Mouse (Mus musculus) liver, embryonic 14.5 days (tissue): ENCODE results near the gene Pcyox1. TPM values are rescaled to one million over a fixed set of nuclear protein-coding genes. Genes with fewer than 3 reads are reported as not detected.

Experiments
- ATAC-seq: fragments of 200-750 bp; cut with Nextera tagmentation; 2 replicates; pipeline ENCODE4 v1.8.0; 2017; ENCODE audit warnings: moderate number of reproducible peaks, mild to moderate bottlenecking, moderate library complexity; ENCODE audit not compliant: insufficient read depth
- DNase-seq, 3 experiments: peaks; one replicate each; pipeline ENCODE4 v3.0.0-alpha.2; 2012 to 2013; ENCODE audit warnings: low read depth in 3 of 3, low spot score in 3 of 3
- H3K27ac ChIP-seq: fragments of 300-500 bp; sonication (generic); 2 replicates; pipeline ENCODE4 v1.5.1; 2014; ENCODE audit warnings: moderate library complexity, mild to moderate bottlenecking, control low read depth, inconsistent platforms
- H3K27me3 ChIP-seq: fragments of 300-500 bp; sonication (generic); 2 replicates; pipeline ENCODE4 v1.6.1; 2014; ENCODE audit warnings: mild to moderate bottlenecking, low read length, moderate library complexity; ENCODE audit not compliant: control insufficient read depth, insufficient read depth
- H3K36me3 ChIP-seq: fragments of 300-500 bp; sonication (generic); replicated peaks from 2 replicates; pipeline ENCODE4 v1.6.1; 2014; ENCODE audit warnings: low read depth; ENCODE audit not compliant: control insufficient read depth, insufficient read depth
- H3K4me1 ChIP-seq, 2 experiments: fragments of 200-500 bp in 1 of 2; fragments of 300-500 bp in 1 of 2; sonication (generic) in 1 of 2; replicated peaks; 2 replicates each; pipeline ENCODE4 v1.6.1; 2012 to 2014; ENCODE audit warnings: antibody characterized with exemption in 1 of 2, inconsistent platforms in 1 of 2, low read length in 1 of 2; ENCODE audit not compliant: control insufficient read depth in 2 of 2, insufficient read depth in 2 of 2
- H3K4me2 ChIP-seq: fragments of 300-500 bp; sonication (generic); 2 replicates; pipeline ENCODE4 v1.6.1; 2014; ENCODE audit warnings: low read depth, mild to moderate bottlenecking, control low read depth, moderate library complexity
- H3K4me3 ChIP-seq, 2 experiments: fragments of 200-500 bp in 1 of 2; fragments of 300-500 bp in 1 of 2; sonication (generic) in 1 of 2; 2 replicates each; pipeline ENCODE4 v1.5.1; 2012 to 2014; ENCODE audit warnings: low read depth in 2 of 2, low read length in 2 of 2, mild to moderate bottlenecking in 2 of 2, control low read depth in 1 of 2, inconsistent platforms in 1 of 2, moderate library complexity in 1 of 2; ENCODE audit not compliant: insufficient read depth in 1 of 2
- H3K9ac ChIP-seq: fragments of 300-500 bp; sonication (generic); replicated peaks from 2 replicates; pipeline ENCODE4 v1.6.1; 2014; ENCODE audit warnings: mild to moderate bottlenecking, control low read depth, moderate library complexity
- H3K9me3 ChIP-seq: fragments of 300-500 bp; sonication (generic); 2 replicates; pipeline ENCODE4 v1.6.1; 2016; ENCODE audit warnings: low read length, mixed read lengths; ENCODE audit not compliant: control insufficient read depth
- CTCF ChIP-seq: IDR thresholded peaks from 2 replicates; pipeline ENCODE4 v1.5.1; 2016; ENCODE audit warnings: antibody characterized with exemption, low read depth, control low read depth
- EP300 ChIP-seq: IDR thresholded peaks from 2 replicates; pipeline ENCODE4 v1.6.1; 2016; ENCODE audit warnings: antibody characterized with exemption, low read depth
- WGBS: fragments of 180-500 bp; shearing (Covaris S2); extraction: QIAGEN DNeasy Blood & Tissue Kit; methylation state at CpG from one replicate; pipeline ENCODE4 v1.1.7; 2014; ENCODE audit not compliant: insufficient replicate concordance; 5-methylcytosine and 5-hydroxymethylcytosine counted together
- polyA plus RNA-seq, 2 experiments: library from polyadenylated mRNA; depleted of rRNA in 1 of 2; stranded (reverse) in 1 of 2; unstranded in 1 of 2; fragments of >200 nt; fragmentation: Nextera tagmentation in 1 of 2; extraction: Ambion mirVana in 1 of 2; gene quantifications; 2 replicates each; pipeline versions ENCODE4 v1.2.1 to v1.2.3; 2012 to 2014

The Pcyox1 gene
- polyA plus RNA-seq, 2 experiments, result 22.0 to 37.7 TPM

GRCm38 (mm10) chr6:86365371-86366124 lies 31.4 kb downstream of the Pcyox1 start, which contains the start of gene Fam136a:
Gene Fam136a, plus strand, starts transcription at chr6:86365646.
- WGBS, result under 1% methylated on average over 65 of the region's 76 CpGs
- Histone ChIP-seq H3K27me3 (no peaks in the 10 kb centered on the region), H3K9ac (peak within 1 kb of the TSS; percentile 78), H3K27ac (peak within 1 kb of the TSS; percentile 16), H3K36me3 (0 out of 2 replicates have a peak, but pooled peaks cover 2% of the 10 kb centered on the region), H3K4me3 (peak within 1 kb of the TSS; percentile 62 to 80), H3K4me2 (peak within 1 kb of the TSS; percentile 97), H3K4me1 (peaks cover 9 to 15% of the 10 kb centered on the region in 2 experiments), H3K9me3 (no peaks in the 10 kb centered on the region)
- peak; percentile 90 to 95 (median 93) for DNase-seq
- TF ChIP-seq CTCF (peak; percentile 99), EP300 (no peak)
- peak; percentile 96 for ATAC-seq

- no peaks in the 10 kb centered on the region for H3K27me3 ChIP-seq
- 0 out of 2 replicates have a peak, but pooled peaks cover 2% of the 10 kb centered on the region for H3K36me3 ChIP-seq
- peak overlapping the region; percentile 62 to 80 for H3K4me3 ChIP-seq
- peaks cover 9 to 11% of the 10 kb centered on the region in 2 experiments for H3K4me1 ChIP-seq
- WGBS, result 1% methylated on average over 17 of the region's 17 CpGs
- ATAC-seq (peak; percentile 26; the same call in 1 of the 2 replicates), DNase-seq (peak; percentile 63 to 68 (median 65))
- TF ChIP-seq EP300 (no peak), CTCF (peak; percentile 95)
- peak overlapping the region; percentile 16 for H3K27ac ChIP-seq
- H3K9ac ChIP-seq, result peak overlapping the region; percentile 78
- peak overlapping the region; percentile 97 for H3K4me2 ChIP-seq
- H3K9me3 ChIP-seq, result no peaks in the 10 kb centered on the region
Observed at GRCm38 (mm10) chr6:86364442-86365141, 32.4 kb downstream of the Pcyox1 start.

- H3K4me1 ChIP-seq, result peaks cover under 1 to 5% of the 10 kb centered on the region in 2 experiments; a peak in 3 of 4 replicates
- H3K36me3 ChIP-seq, result no peaks in the 10 kb centered on the region
- no peak overlapping the region for H3K4me2 ChIP-seq
- no peak for DNase-seq
- no peaks in the 10 kb centered on the region for H3K27me3 ChIP-seq
- no peak overlapping the region for H3K27ac ChIP-seq
- WGBS, result 73% methylated on average over 7 of the region's 7 CpGs
- ATAC-seq, result no peak
- H3K9ac ChIP-seq, result no peak overlapping the region
- TF ChIP-seq EP300, result no peak
- TF ChIP-seq CTCF, result peak; percentile 39
- no peak overlapping the region for H3K4me3 ChIP-seq
- H3K9me3 ChIP-seq, result no peaks in the 10 kb centered on the region
Observed at GRCm38 (mm10) chr6:86361373-86361772, 35.6 kb downstream of the Pcyox1 start.

- no peak for DNase-seq
- ATAC-seq, result no peak
- Histone ChIP-seq H3K9me3 (no peaks in the 10 kb centered on the region), H3K27me3 (no peaks in the 10 kb centered on the region), H3K9ac (no peak overlapping the region), H3K27ac (no peak overlapping the region), H3K4me3 (no peak overlapping the region), H3K4me2 (no peak overlapping the region), H3K4me1 (no peaks in the 10 kb centered on the region), H3K36me3 (no peaks in the 10 kb centered on the region)
- TF ChIP-seq EP300 (no peak), CTCF (no peak)
- 54% methylated on average over 7 of the region's 7 CpGs for WGBS
Observed at GRCm38 (mm10) chr6:86360691-86361090, 36.3 kb downstream of the Pcyox1 start.

- Histone ChIP-seq H3K9ac (no peak overlapping the region), H3K27ac (no peak overlapping the region), H3K36me3 (no peaks in the 10 kb centered on the region), H3K27me3 (no peaks in the 10 kb centered on the region), H3K4me2 (no peak overlapping the region), H3K4me3 (no peak overlapping the region), H3K9me3 (no peaks in the 10 kb centered on the region), H3K4me1 (no peaks in the 10 kb centered on the region)
- WGBS, result 36% methylated on average over 9 of the region's 9 CpGs
- ATAC-seq (no peak), DNase-seq (no peak)
- TF ChIP-seq EP300 (no peak), CTCF (no peak)
Observed at GRCm38 (mm10) chr6:86356956-86357355, 40.0 kb downstream of the Pcyox1 start.
